Mouse (Mus musculus): ENCODE data around the gene Ube2g2. TPM values are rescaled to one million over a fixed set of nuclear protein-coding genes. Genes with fewer than 3 reads are reported as not detected.

Gene Ube2g2
- polyA plus RNA-seq, 1 experiment from 2014 or later, result 40.4 TPM

DNA sequence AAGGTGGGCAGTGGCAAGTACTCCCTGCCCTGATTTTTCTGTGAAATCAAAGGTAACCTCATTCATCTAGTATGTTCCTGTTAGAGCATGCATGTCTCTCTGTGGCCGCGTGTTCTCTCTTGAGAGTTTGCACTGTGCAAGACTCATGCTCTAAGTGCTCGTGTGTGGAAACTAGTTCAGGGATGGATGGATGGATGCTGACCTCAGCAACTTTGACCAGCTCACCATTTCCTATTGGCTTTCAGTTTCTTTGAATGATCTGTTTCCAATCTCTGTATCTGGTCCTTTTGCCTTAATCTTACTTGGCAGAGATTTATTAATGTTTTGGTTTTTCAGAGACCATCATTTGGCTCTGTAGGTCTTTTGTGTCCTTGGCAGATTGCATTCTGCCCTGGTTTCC lies 7.1 kb downstream of the Ube2g2 start:
- Histone ChIP-seq H3K36me3 (replicated peaks; ENCODE audit: insufficient read depth, low read length) (peaks cover 32% of the 10 kb centered on the region), H3K4me2 (ENCODE audit: low read depth, low read length) (no peak overlapping the region), H3K27ac (ENCODE audit: low read depth) (no peak overlapping the region), H3K4me1 (ENCODE audit: insufficient read depth) (peaks cover 37% of the 10 kb centered on the region), H3K9ac (replicated peaks) (no peak overlapping the region), H3K27me3 (ENCODE audit: insufficient read depth, low read length) (no peaks in the 10 kb centered on the region), H3K9me3 (ENCODE audit: low read length) (no peaks in the 10 kb centered on the region), H3K4me3 (ENCODE audit: low read depth, low read length) (no peak overlapping the region)
- no peak for DNase-seq
- TF ChIP-seq CTCF (IDR thresholded peaks at IDR 0.05; ENCODE audit: low read depth) (no peak), EP300 (IDR thresholded peaks at IDR 0.05; ENCODE audit: low read depth) (no peak)
- 81% methylated on average over 3 of the region's 3 CpGs for WGBS (ENCODE audit: insufficient replicate concordance)
- ATAC-seq, result no peak

DNA sequence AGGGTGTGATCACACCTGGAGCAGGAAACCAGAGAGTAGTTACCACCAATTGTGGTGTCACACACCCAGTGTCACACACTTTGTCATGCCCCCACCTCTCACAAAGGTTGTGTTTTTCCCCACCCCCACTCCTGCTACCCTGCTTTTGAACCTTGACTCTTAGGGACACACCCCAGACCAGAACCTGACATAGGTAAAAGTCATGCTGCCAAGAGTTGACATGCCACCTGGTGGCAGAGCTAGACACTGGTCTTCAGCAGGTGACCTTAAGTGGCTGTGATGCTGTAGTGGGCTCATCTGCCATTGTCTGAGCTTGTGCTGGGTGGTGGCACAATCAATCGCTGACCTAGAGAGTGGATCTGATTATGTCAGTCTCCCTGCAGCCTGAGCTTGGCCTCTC lies 7.9 kb downstream of the Ube2g2 start:
- TF ChIP-seq CTCF (IDR thresholded peaks at IDR 0.05; ENCODE audit: low read depth) (peak; percentile 60), EP300 (IDR thresholded peaks at IDR 0.05; ENCODE audit: low read depth) (no peak)
- Histone ChIP-seq H3K27ac (ENCODE audit: low read depth) (no peak overlapping the region), H3K36me3 (replicated peaks; ENCODE audit: insufficient read depth, low read length) (peaks cover 36% of the 10 kb centered on the region), H3K9me3 (ENCODE audit: low read length) (no peaks in the 10 kb centered on the region), H3K9ac (replicated peaks) (0 out of 2 replicates have a peak overlapping the region, but pooled peaks have one; percentile 7), H3K27me3 (ENCODE audit: insufficient read depth, low read length) (no peaks in the 10 kb centered on the region), H3K4me1 (ENCODE audit: insufficient read depth) (peaks cover 34% of the 10 kb centered on the region), H3K4me3 (ENCODE audit: low read depth, low read length) (no peak overlapping the region), H3K4me2 (ENCODE audit: low read depth, low read length) (no peak overlapping the region)
- no peak for DNase-seq
- ATAC-seq, result no peak
- WGBS (ENCODE audit: insufficient replicate concordance), result 85% methylated on average over 1 of the region's 1 CpGs

DNA sequence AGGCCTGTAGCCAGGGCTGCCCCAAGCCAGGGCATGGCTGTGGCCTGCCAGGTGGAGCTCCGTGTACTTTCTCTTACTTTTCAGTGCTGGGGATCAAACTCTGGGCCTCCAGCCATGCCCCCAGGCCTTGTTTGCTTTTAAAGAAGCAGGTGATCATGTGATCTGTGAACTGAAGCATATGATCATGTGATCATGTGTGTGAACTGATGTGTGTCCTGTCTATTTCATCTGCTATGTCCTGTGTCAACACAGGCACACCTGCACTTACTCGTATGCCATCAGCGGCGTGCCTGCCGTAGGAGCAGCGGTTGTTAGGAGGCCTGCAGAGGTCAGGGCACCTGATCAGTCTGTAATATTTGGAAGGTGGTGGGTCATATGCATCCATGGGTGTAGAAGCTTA lies 11.9 kb downstream of the Ube2g2 start:
- H3K9ac ChIP-seq (replicated peaks), result no peak overlapping the region
- DNase-seq (no peak), ATAC-seq (peak; percentile 68)
- peaks cover 46% of the 10 kb centered on the region for H3K4me1 ChIP-seq (ENCODE audit: insufficient read depth)
- H3K27me3 ChIP-seq (ENCODE audit: insufficient read depth, low read length), result no peaks in the 10 kb centered on the region
- peaks cover 54% of the 10 kb centered on the region for H3K36me3 ChIP-seq (replicated peaks; ENCODE audit: insufficient read depth, low read length)
- TF ChIP-seq CTCF (IDR thresholded peaks at IDR 0.05; ENCODE audit: low read depth) (no peak), EP300 (IDR thresholded peaks at IDR 0.05; ENCODE audit: low read depth) (no peak)
- H3K27ac ChIP-seq (ENCODE audit: low read depth), result peak overlapping the region; percentile 62; the same call in 1 of the 2 replicates
- no peaks in the 10 kb centered on the region for H3K9me3 ChIP-seq (ENCODE audit: low read length)
- WGBS (ENCODE audit: insufficient replicate concordance), result 71% methylated on average over 6 of the region's 6 CpGs
- H3K4me3 ChIP-seq (ENCODE audit: low read depth, low read length), result no peak overlapping the region
- H3K4me2 ChIP-seq (ENCODE audit: low read depth, low read length), result no peak overlapping the region

DNA sequence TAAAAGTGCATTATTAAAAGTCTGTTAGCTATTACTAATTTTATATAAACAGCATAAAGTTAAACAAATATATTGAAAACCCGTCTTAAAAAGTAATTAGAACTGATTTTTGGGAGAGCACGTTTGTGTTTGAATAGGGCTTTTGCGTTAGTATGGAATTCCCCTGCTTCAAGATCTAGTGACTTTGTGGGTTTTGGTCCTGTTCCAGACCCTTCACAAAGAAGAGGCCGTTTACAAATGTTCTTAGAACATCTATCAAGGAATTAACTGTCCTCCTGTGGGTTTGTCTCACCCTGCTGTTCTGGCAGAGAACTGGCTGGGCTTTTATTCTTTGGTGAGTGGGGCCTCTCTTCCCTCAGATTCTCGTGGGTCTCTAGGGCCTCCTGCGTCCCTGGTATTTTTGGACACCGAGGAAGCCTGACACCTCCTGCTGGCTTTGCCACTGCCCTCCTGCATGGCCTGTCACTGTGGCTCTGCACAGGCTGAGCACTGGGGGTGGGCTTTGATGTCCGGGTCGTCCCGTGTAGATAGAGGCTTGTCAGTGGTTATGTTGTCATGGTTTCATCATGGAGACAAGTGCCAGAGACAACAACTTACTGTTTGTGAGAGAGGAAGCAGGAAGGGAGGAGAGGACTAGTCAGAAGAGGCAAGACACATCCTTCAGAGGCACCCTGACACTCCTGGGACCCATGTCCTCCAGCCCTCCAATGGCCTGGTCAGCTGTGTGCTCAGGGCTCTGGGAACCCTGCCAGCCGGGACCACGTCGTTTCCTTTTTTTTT lies 12.6 kb downstream of the Ube2g2 start:
- no peak for TF ChIP-seq EP300 (IDR thresholded peaks at IDR 0.05; ENCODE audit: low read depth)
- 0 out of 2 replicates have a peak, but pooled peaks have one; percentile 4 for TF ChIP-seq CTCF (IDR thresholded peaks at IDR 0.05; ENCODE audit: low read depth)
- Histone ChIP-seq H3K9me3 (ENCODE audit: low read length) (no peaks in the 10 kb centered on the region), H3K9ac (replicated peaks) (no peak overlapping the region), H3K4me1 (ENCODE audit: insufficient read depth) (peaks cover 46% of the 10 kb centered on the region), H3K27me3 (ENCODE audit: insufficient read depth, low read length) (no peaks in the 10 kb centered on the region), H3K36me3 (replicated peaks; ENCODE audit: insufficient read depth, low read length) (peaks cover 52% of the 10 kb centered on the region), H3K4me2 (ENCODE audit: low read depth, low read length) (no peak overlapping the region), H3K27ac (ENCODE audit: low read depth) (peak overlapping the region; percentile 62), H3K4me3 (ENCODE audit: low read depth, low read length) (no peak overlapping the region)
- DNase-seq (no peak), ATAC-seq (no peak)
- whole genome bisulfite sequencing (ENCODE audit: insufficient replicate concordance), result 68% methylated on average over 13 of the region's 13 CpGs

DNA sequence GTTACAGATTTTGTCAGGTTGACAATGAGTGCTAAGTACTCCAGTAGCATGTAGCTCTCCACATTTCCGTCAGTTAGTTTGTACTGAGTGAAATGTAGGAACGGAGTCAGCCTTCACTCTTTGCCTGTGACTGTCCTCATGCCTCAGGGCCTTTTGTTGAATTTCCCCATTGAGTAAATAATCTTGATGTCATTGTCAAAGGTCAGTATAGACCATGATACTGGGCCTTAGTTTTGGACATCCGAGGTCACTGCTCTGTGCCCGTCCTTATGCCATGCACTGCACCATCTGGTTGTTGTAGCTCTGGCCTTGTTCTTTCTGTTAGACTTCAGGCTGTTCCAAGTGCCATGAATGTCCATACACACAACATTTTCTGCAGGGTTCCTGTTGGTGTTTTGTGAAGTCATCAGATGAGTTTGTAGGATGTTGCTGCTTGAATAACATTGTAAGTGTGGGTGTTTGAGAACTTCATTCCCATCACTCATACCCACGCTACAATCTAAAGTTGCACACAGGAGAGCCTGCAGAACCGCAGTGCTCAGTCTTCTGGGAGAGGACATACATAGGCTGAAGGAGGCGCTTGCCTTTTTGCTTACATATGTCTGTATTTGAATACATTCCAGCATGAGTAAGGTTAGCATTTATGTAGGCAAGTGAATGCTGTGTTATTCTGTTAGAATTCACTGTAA lies 14.3 kb downstream of the Ube2g2 start:
- ATAC-seq (peak; percentile 79), DNase-seq (no peak)
- H3K4me3 ChIP-seq (ENCODE audit: low read depth, low read length), result no peak overlapping the region
- no peak overlapping the region for H3K4me2 ChIP-seq (ENCODE audit: low read depth, low read length)
- TF ChIP-seq CTCF (IDR thresholded peaks at IDR 0.05; ENCODE audit: low read depth) (no peak), EP300 (IDR thresholded peaks at IDR 0.05; ENCODE audit: low read depth) (no peak)
- H3K9ac ChIP-seq (replicated peaks), result no peak overlapping the region
- peaks cover 56% of the 10 kb centered on the region for H3K36me3 ChIP-seq (replicated peaks; ENCODE audit: insufficient read depth, low read length)
- H3K27me3 ChIP-seq (ENCODE audit: insufficient read depth, low read length), result no peaks in the 10 kb centered on the region
- 81% methylated on average over 7 of the region's 7 CpGs for WGBS (ENCODE audit: insufficient replicate concordance)
- peaks cover 42% of the 10 kb centered on the region for H3K4me1 ChIP-seq (ENCODE audit: insufficient read depth)
- peak overlapping the region; percentile 66 for H3K27ac ChIP-seq (ENCODE audit: low read depth)
- no peaks in the 10 kb centered on the region for H3K9me3 ChIP-seq (ENCODE audit: low read length)

- H3K4me3 ChIP-seq (ENCODE audit: low read depth, low read length), result no peak overlapping the region
- no peak for ATAC-seq
Measured at GRCm38 (mm10) chr10:77638956-77639355, 16.9 kb downstream of the Ube2g2 start.

More at GRCm38 (mm10) chr10:77638956-77639355, 16.9 kb downstream of the Ube2g2 start:
- Histone ChIP-seq H3K36me3 (replicated peaks; ENCODE audit: insufficient read depth, low read length) (peaks cover 58% of the 10 kb centered on the region), H3K27ac (ENCODE audit: low read depth) (peak overlapping the region; percentile 16; the same call in 1 of the 2 replicates), H3K4me1 (ENCODE audit: insufficient read depth) (peaks cover 36% of the 10 kb centered on the region), H3K9me3 (ENCODE audit: low read length) (no peaks in the 10 kb centered on the region), H3K27me3 (ENCODE audit: insufficient read depth, low read length) (no peaks in the 10 kb centered on the region), H3K9ac (replicated peaks) (no peak overlapping the region), H3K4me2 (ENCODE audit: low read depth, low read length) (no peak overlapping the region)
- TF ChIP-seq EP300 (IDR thresholded peaks at IDR 0.05; ENCODE audit: low read depth) (no peak), CTCF (IDR thresholded peaks at IDR 0.05; ENCODE audit: low read depth) (no peak)
- 74% methylated on average over 6 of the region's 6 CpGs for WGBS (ENCODE audit: insufficient replicate concordance)
- DNase-seq, result no peak
